ENCODE assay signal across 10 mouse cellular contexts in the genomic region with DNA sequence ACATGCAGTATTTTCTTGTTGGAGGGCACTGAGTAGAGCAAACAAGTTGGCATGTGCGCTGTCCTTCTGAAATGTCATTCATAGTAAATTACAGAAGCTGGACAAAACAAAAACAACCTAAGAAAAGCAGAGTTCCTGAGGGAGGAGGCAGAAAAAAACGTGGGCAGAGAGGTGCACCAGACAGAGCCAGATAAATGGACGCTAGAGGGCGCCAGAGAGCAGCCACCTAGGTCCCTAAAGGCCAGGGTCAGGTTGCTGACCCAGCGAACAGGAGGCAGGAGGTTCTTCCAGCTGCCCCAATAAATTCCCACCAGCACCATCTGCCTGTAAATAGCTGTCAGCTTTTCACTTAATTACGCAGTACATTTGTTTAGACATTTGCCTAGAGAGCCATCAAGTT.
DNase-seq lines count a peak whose midpoint lies in the region; ATAC-seq and TF ChIP-seq lines count a peak whose summit lies in the region.
"Had no signal": no experiment of that assay in that cellular context is flagged by ENCODE, and none has a peak within 500 bp of the region (broad histone marks: within the 10 kb centered on the region; RNA-seq: fewer than 3 reads in every experiment).

No protein-coding gene starts in this region.

- TF ChIP-seq EP300 in stomach, postnatal 0 days (optimal IDR thresholded peaks at IDR 0.05), result no peak

- H3K4me1 ChIP-seq in limb, embryonic 10.5 days, result no peaks in the 10 kb centered on the region
- no peaks in the 10 kb centered on the region for H3K4me1 ChIP-seq in stomach, postnatal 0 days (replicated peaks; ENCODE audit: control insufficient read depth, insufficient read depth)
- H3K4me1 ChIP-seq: heart, embryonic 15.5 days had no signal

- H3K9ac ChIP-seq in stomach, postnatal 0 days (ENCODE audit: low read length), result no peak overlapping the region
- H3K9ac ChIP-seq: heart, embryonic 15.5 days had no signal

- ATAC-seq in cerebellum, adult (ENCODE audit: insufficient number of reproducible peaks, low FRiP score, low TSS enrichment), result no peak; the same call in 1 of the 2 replicates
- ATAC-seq in common myeloid progenitor, adult 5-6 weeks (replicated peaks; ENCODE audit: low read depth, poor library complexity, severe bottlenecking), result peak; percentile 71; the same call in 1 of the 2 replicates
- ATAC-seq in stomach, postnatal 0 days (ENCODE audit: low FRiP score, low TSS enrichment), result no peak

- peak; percentile 67 for TF ChIP-seq CTCF in stomach, postnatal 0 days (IDR thresholded peaks at IDR 0.05; ENCODE audit: low read depth)

- DNase-seq in cerebellum, adult 11 months, result peak; percentile 12
- peak; percentile 11 to 42 for DNase-seq in left cerebral cortex, adult 18-20 months (ENCODE audit: low spot score in 2 of 2)
- DNase-seq in left cerebral cortex, adult 8-10 months (ENCODE audit: low spot score in 2 of 2), result no peak
- peak; percentile 75 for DNase-seq in R1 (ENCODE audit: low read depth, low spot score)
- DNase-seq in limb, embryonic 10.5 days (ENCODE audit: low spot score), result peak; percentile 73
- DNase-seq in stomach, postnatal 0 days (ENCODE audit: low spot score), result peak; percentile 35

- no peaks in the 10 kb centered on the region for H3K9me3 ChIP-seq in limb, embryonic 10.5 days (replicated peaks)
- no peaks in the 10 kb centered on the region for H3K9me3 ChIP-seq in stomach, postnatal 0 days (ENCODE audit: control insufficient read depth, low read length)
- H3K9me3 ChIP-seq: heart, embryonic 15.5 days had no signal

- no peak overlapping the region for H3K4me2 ChIP-seq in stomach, postnatal 0 days (replicated peaks; ENCODE audit: low read depth)
- H3K4me2 ChIP-seq: heart, embryonic 15.5 days had no signal

- no peaks in the 10 kb centered on the region for H3K36me3 ChIP-seq in limb, embryonic 10.5 days
- no peaks in the 10 kb centered on the region for H3K36me3 ChIP-seq in stomach, postnatal 0 days (ENCODE audit: control insufficient read depth, insufficient read depth, low read length)
- H3K36me3 ChIP-seq: heart, embryonic 15.5 days had no signal

- no peak overlapping the region for H3K4me3 ChIP-seq in limb, embryonic 10.5 days
- H3K4me3 ChIP-seq in stomach, postnatal 0 days (ENCODE audit: low read depth, low read length), result no peak overlapping the region
- H3K4me3 ChIP-seq: heart, embryonic 15.5 days; myocyte had no signal

- H3K27me3 ChIP-seq in limb, embryonic 10.5 days (ENCODE audit: low read depth, poor library complexity, severe bottlenecking), result no peaks in the 10 kb centered on the region
- no peaks in the 10 kb centered on the region for H3K27me3 ChIP-seq in stomach, postnatal 0 days (ENCODE audit: control insufficient read depth, insufficient read depth, low read length)
- H3K27me3 ChIP-seq: heart, embryonic 15.5 days had no signal

- no peak overlapping the region for H3K27ac ChIP-seq in limb, embryonic 10.5 days
- H3K27ac ChIP-seq in stomach, postnatal 0 days (replicated peaks), result no peak overlapping the region
- H3K27ac ChIP-seq: heart, embryonic 15.5 days had no signal

- 20% methylated on average over 6 of the region's 6 CpGs for WGBS in limb, embryonic 10.5 days
- WGBS in stomach, postnatal 0 days, result 17% methylated on average over 6 of the region's 6 CpGs

Comparison
In these comparisons a context has a peak if more than half of its experiments do, and no peak if none do; other contexts are left out.
1. DNase-seq: peak in cerebellum, adult 11 months (single experiment), left cerebral cortex, adult 18-20 months (2 of 2), R1 (single experiment), limb, embryonic 10.5 days (single experiment) and stomach, postnatal 0 days (single experiment); none in left cerebral cortex, adult 8-10 months (0 of 2).